8 mouse cellular contexts compared by ENCODE assay signal in the genomic region with DNA sequence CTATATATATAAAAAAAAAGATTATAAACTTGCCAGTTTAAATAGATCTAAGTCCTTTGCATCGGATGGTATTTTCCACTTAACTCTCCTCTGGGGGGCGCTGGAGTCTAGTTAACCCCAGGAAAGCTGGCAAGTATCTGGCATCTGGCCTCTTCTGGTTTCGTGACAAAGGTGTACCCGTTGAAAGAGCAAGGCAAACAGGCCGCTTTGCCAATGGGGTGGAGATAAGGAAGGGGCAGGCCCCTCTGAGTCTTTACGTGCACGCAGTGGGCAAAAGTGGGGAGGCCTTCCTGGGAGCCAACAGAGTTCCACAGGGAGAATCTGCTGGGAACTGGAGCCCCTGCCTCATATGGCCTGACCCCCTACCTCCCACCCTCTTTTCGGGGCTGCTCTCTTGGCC.
DNase-seq lines count a peak whose midpoint lies in the region; ATAC-seq and TF ChIP-seq lines count a peak whose summit lies in the region.

No protein-coding gene starts in this region.

- H3K4me1 ChIP-seq in liver, embryonic 14.5 days (replicated peaks; ENCODE audit: control insufficient read depth in 2 of 2, insufficient read depth in 2 of 2, low read length in 1 of 2) = peaks cover 0 to 8% of the 10 kb centered on the region in 2 experiments; a peak in 1 of 4 replicates
- H3K4me1 ChIP-seq in olfactory bulb, adult 2 months (ENCODE audit: control insufficient read depth, insufficient read depth, low read length) = peaks cover 11% of the 10 kb centered on the region

- peak; percentile 54 for TF ChIP-seq CTCF in liver, embryonic 14.5 days (IDR thresholded peaks at IDR 0.05; ENCODE audit: low read depth)
- no peak for TF ChIP-seq CTCF in olfactory bulb, adult 2 months (IDR thresholded peaks at IDR 0.05; ENCODE audit: insufficient read depth, low read depth, low read length)

- H3K36me3 ChIP-seq in liver, embryonic 14.5 days (replicated peaks; ENCODE audit: control insufficient read depth, insufficient read depth, low read depth) = no peaks in the 10 kb centered on the region

- ATAC-seq in liver, embryonic 14.5 days (ENCODE audit: insufficient read depth) = no peak

- no peak for TF ChIP-seq POLR2A in olfactory bulb, adult 2 months (IDR thresholded peaks at IDR 0.05; ENCODE audit: insufficient read depth, low read depth, low read length)

- WGBS in liver, embryonic 14.5 days (ENCODE audit: insufficient replicate concordance) = 11% methylated on average over 8 of the region's 8 CpGs
- WGBS in olfactory bulb, adult 2 months = 21% methylated on average over 8 of the region's 8 CpGs

- no peaks in the 10 kb centered on the region; the same call in 1 of the 2 replicates for H3K27me3 ChIP-seq in liver, embryonic 14.5 days (ENCODE audit: control insufficient read depth, insufficient read depth, low read length)

- no peak overlapping the region for H3K4me2 ChIP-seq in liver, embryonic 14.5 days (ENCODE audit: low read depth)

- H3K9ac ChIP-seq in liver, embryonic 14.5 days (replicated peaks) = no peak overlapping the region

- H3K27ac ChIP-seq in liver, embryonic 14.5 days = no peak overlapping the region
- H3K27ac ChIP-seq in olfactory bulb, adult 2 months (ENCODE audit: insufficient read depth, low read depth, low read length) = peak overlapping the region; percentile 4; the same call in 1 of the 2 replicates

- peak; percentile 68 for DNase-seq in right cerebral cortex, adult 18-20 months
- DNase-seq in right cerebral cortex, postnatal 36 days (ENCODE audit: low spot score in 2 of 2) = no peak
- peak; percentile 68 for DNase-seq in embryo, embryonic 10 days (ENCODE audit: low spot score)
- peak; percentile 80 for DNase-seq in heart, adult 8-10 months (ENCODE audit: low spot score)
- DNase-seq in kidney, adult 8-10 months = peak; percentile 76 to 88
- no peak for DNase-seq in liver, embryonic 14.5 days (ENCODE audit: low read depth in 3 of 3, low spot score in 3 of 3)
- DNase-seq in urinary bladder, postnatal 36 days (ENCODE audit: low spot score in 2 of 2) = peak; percentile 69 to 82

- TF ChIP-seq EP300 in liver, embryonic 14.5 days (IDR thresholded peaks at IDR 0.05; ENCODE audit: low read depth) = no peak

- no peak overlapping the region for H3K4me3 ChIP-seq in liver, embryonic 14.5 days (ENCODE audit: insufficient read depth in 1 of 2, low read depth in 2 of 2, low read length in 2 of 2)
- no peak overlapping the region for H3K4me3 ChIP-seq in olfactory bulb, adult 2 months (ENCODE audit: insufficient read depth, low read depth, low read length)

- H3K9me3 ChIP-seq in liver, embryonic 14.5 days (ENCODE audit: control insufficient read depth, low read length) = no peaks in the 10 kb centered on the region

Comparison
In these comparisons a context has a peak if more than half of its experiments do, and no peak if none do; other contexts are left out.
1. DNase-seq: peak in right cerebral cortex, adult 18-20 months (single experiment), embryo, embryonic 10 days (single experiment), heart, adult 8-10 months (single experiment), kidney, adult 8-10 months (2 of 2) and urinary bladder, postnatal 36 days (2 of 2); none in right cerebral cortex, postnatal 36 days (0 of 2) and liver, embryonic 14.5 days (0 of 3).